Mouse (Mus musculus) hindbrain, postnatal 0 days (tissue): ENCODE results near the gene Plpp2. TPM values are rescaled to one million over a fixed set of nuclear protein-coding genes. Genes with fewer than 3 reads are reported as not detected.
A peak's percentile ranks its signal among the peaks of the same experiment; 100 is the strongest.

ENCODE experiments used
- ATAC-seq: fragments of 200-750 bp; cut with Nextera tagmentation; 2 replicates; pipeline ENCODE4 v1.8.0; 2017; ENCODE audit warnings: mild to moderate bottlenecking, moderate TSS enrichment, moderate library complexity
- DNase-seq: peaks from one replicate; pipeline ENCODE4 v3.0.0-alpha.2; 2015; ENCODE audit warnings: low spot score
- H3K27ac ChIP-seq: fragments of 300-500 bp; sonication (generic); 2 replicates; pipeline ENCODE4 v1.5.1; 2014; ENCODE audit warnings: mild to moderate bottlenecking
- H3K27me3 ChIP-seq: fragments of 300-500 bp; sonication (generic); 2 replicates; pipeline ENCODE4 v1.6.1; 2014; ENCODE audit warnings: low read length, mixed read lengths; ENCODE audit not compliant: insufficient read depth
- H3K36me3 ChIP-seq: fragments of 300-500 bp; sonication (generic); 2 replicates; pipeline ENCODE4 v1.6.1; 2014; ENCODE audit warnings: low read length, mixed read lengths; ENCODE audit not compliant: insufficient read depth
- H3K4me1 ChIP-seq: fragments of 300-500 bp; sonication (generic); 2 replicates; pipeline ENCODE4 v1.6.1; 2014; ENCODE audit warnings: antibody characterized with exemption, low read length, mixed read lengths; ENCODE audit not compliant: insufficient read depth
- H3K4me2 ChIP-seq: fragments of 300-500 bp; sonication (generic); 2 replicates; pipeline ENCODE4 v1.6.1; 2014; ENCODE audit warnings: low read depth, mild to moderate bottlenecking, low read length, moderate library complexity, mixed read lengths
- H3K4me3 ChIP-seq: fragments of 300-500 bp; sonication (generic); 2 replicates; pipeline ENCODE4 v1.5.1; 2014; ENCODE audit warnings: low read length
- H3K9ac ChIP-seq: fragments of 300-500 bp; sonication (generic); replicated peaks from 2 replicates; pipeline ENCODE4 v1.6.1; 2014; ENCODE audit warnings: mild to moderate bottlenecking, low read length, moderate library complexity, mixed read lengths
- H3K9me3 ChIP-seq: fragments of 300-500 bp; sonication (generic); 2 replicates; pipeline ENCODE4 v1.6.1; 2016; ENCODE audit warnings: low read length, mixed read lengths
- CTCF ChIP-seq: IDR thresholded peaks from 2 replicates; pipeline ENCODE4 v1.5.1; 2016; ENCODE audit warnings: antibody characterized with exemption, control low read depth, low read depth
- WGBS: fragments of 180-500 bp; shearing (Covaris S2); extraction: QIAGEN DNeasy Blood & Tissue Kit; methylation state at CpG from one replicate; pipeline ENCODE4 v1.1.7; 2014; 5-methylcytosine and 5-hydroxymethylcytosine counted together
- polyA plus RNA-seq: library from polyadenylated mRNA; unstranded; fragments of >200 nt; fragmentation: Nextera tagmentation; extraction: Ambion mirVana; gene quantifications from 2 replicates; pipeline ENCODE4 v1.2.1, GENCODE M21; 2015
- total RNA-seq: library from RNA; depleted of rRNA; stranded (reverse); fragments of >200 nt; gene quantifications from 2 replicates; pipeline ENCODE4 v1.2.3, GENCODE M21; 2014; rRNA removed

Gene Plpp2
- total RNA-seq (30.3 and 38.0 TPM in 2 replicates), polyA plus RNA-seq (16.9 and 17.7 TPM in 2 replicates)

GRCm38 (mm10) chr10:79533126-79533911, at the start of gene Plpp2:
TSS of gene Plpp2 (minus strand) at chr10:79533796.
- under 1% methylated on average over 52 of the region's 52 CpGs for WGBS
- DNase-seq (peak; percentile 62), ATAC-seq (peak; percentile 61)
- H3K4me3 ChIP-seq: peak within 1 kb of the TSS; percentile 59
- H3K9ac ChIP-seq: peak within 1 kb of the TSS; percentile 53
- peaks cover 8% of the 10 kb centered on the region; the same call in 1 of the 2 replicates for H3K4me1 ChIP-seq
- H3K36me3 ChIP-seq: no peaks in the 10 kb centered on the region
- no peaks in the 10 kb centered on the region for H3K9me3 ChIP-seq
- no peak within 1 kb of the TSS; the same call in 1 of the 2 replicates for H3K27ac ChIP-seq
- TF ChIP-seq CTCF: peak; percentile 72
- H3K27me3 ChIP-seq: no peaks in the 10 kb centered on the region
- H3K4me2 ChIP-seq: peak within 1 kb of the TSS; percentile 93

GRCm38 (mm10) chr10:79581501-79581900, 47.9 kb upstream of the Plpp2 start:
- Histone ChIP-seq H3K4me2 (no peak overlapping the region), H3K27ac (no peak overlapping the region), H3K36me3 (no peaks in the 10 kb centered on the region), H3K4me1 (no peaks in the 10 kb centered on the region), H3K4me3 (no peak overlapping the region), H3K27me3 (no peaks in the 10 kb centered on the region), H3K9ac (no peak overlapping the region), H3K9me3 (no peaks in the 10 kb centered on the region)
- TF ChIP-seq CTCF: no peak
- no peak for DNase-seq
- no peak for ATAC-seq
- 91% methylated on average over 8 of the region's 8 CpGs for WGBS

GRCm38 (mm10) chr10:79580811-79581210, 47.2 kb upstream of the Plpp2 start:
- peak; percentile 77 for TF ChIP-seq CTCF
- Histone ChIP-seq H3K9ac (no peak overlapping the region), H3K27ac (no peak overlapping the region), H3K36me3 (no peaks in the 10 kb centered on the region), H3K4me1 (no peaks in the 10 kb centered on the region), H3K9me3 (no peaks in the 10 kb centered on the region), H3K4me2 (no peak overlapping the region), H3K4me3 (no peak overlapping the region), H3K27me3 (no peaks in the 10 kb centered on the region)
- DNase-seq (peak; percentile 76), ATAC-seq (no peak)
- WGBS: 46% methylated on average over 6 of the region's 6 CpGs

- H3K27ac ChIP-seq: no peak overlapping the region
- no peak overlapping the region for H3K4me2 ChIP-seq
- TF ChIP-seq CTCF: no peak
- H3K4me1 ChIP-seq: no peaks in the 10 kb centered on the region
- H3K9ac ChIP-seq: no peak overlapping the region
- no peaks in the 10 kb centered on the region for H3K27me3 ChIP-seq
- H3K4me3 ChIP-seq: no peak overlapping the region
- ATAC-seq (no peak), DNase-seq (no peak)
- no peaks in the 10 kb centered on the region for H3K9me3 ChIP-seq
- no peaks in the 10 kb centered on the region for H3K36me3 ChIP-seq
- 71% methylated on average over 7 of the region's 7 CpGs for WGBS
Observed at GRCm38 (mm10) chr10:79580356-79580755, 46.8 kb upstream of the Plpp2 start.

GRCm38 (mm10) chr10:79579781-79580180, 46.2 kb upstream of the Plpp2 start:
- H3K9ac ChIP-seq: no peak overlapping the region
- H3K27ac ChIP-seq: no peak overlapping the region
- no peak for TF ChIP-seq CTCF
- no peaks in the 10 kb centered on the region for H3K9me3 ChIP-seq
- no peaks in the 10 kb centered on the region for H3K27me3 ChIP-seq
- WGBS: 61% methylated on average over 12 of the region's 12 CpGs
- no peak overlapping the region for H3K4me3 ChIP-seq
- H3K4me1 ChIP-seq: no peaks in the 10 kb centered on the region
- H3K36me3 ChIP-seq: no peaks in the 10 kb centered on the region
- no peak overlapping the region for H3K4me2 ChIP-seq
- ATAC-seq (no peak), DNase-seq (no peak)

- no peak overlapping the region for H3K4me3 ChIP-seq
- H3K9ac ChIP-seq: no peak overlapping the region
- no peaks in the 10 kb centered on the region for H3K4me1 ChIP-seq
- 79% methylated on average over 7 of the region's 7 CpGs for WGBS
- H3K36me3 ChIP-seq: no peaks in the 10 kb centered on the region
- ATAC-seq (no peak), DNase-seq (no peak)
- TF ChIP-seq CTCF: no peak
- H3K4me2 ChIP-seq: no peak overlapping the region
- H3K27ac ChIP-seq: no peak overlapping the region
- H3K9me3 ChIP-seq: no peaks in the 10 kb centered on the region
- H3K27me3 ChIP-seq: no peaks in the 10 kb centered on the region
Observed at GRCm38 (mm10) chr10:79578891-79579290, 45.3 kb upstream of the Plpp2 start.

GRCm38 (mm10) chr10:79578276-79578675, 44.7 kb upstream of the Plpp2 start:
- Histone ChIP-seq H3K4me2 (no peak overlapping the region), H3K27me3 (no peaks in the 10 kb centered on the region), H3K9ac (no peak overlapping the region), H3K4me1 (no peaks in the 10 kb centered on the region), H3K9me3 (no peaks in the 10 kb centered on the region), H3K36me3 (no peaks in the 10 kb centered on the region), H3K27ac (no peak overlapping the region), H3K4me3 (no peak overlapping the region)
- 52% methylated on average over 9 of the region's 9 CpGs for WGBS
- DNase-seq: no peak
- no peak for TF ChIP-seq CTCF
- ATAC-seq: no peak
